Mouse (Mus musculus) cerebellum, adult 18-20 months (tissue): Measurements from ENCODE around the gene Fkbp1b.
"Not testable (repeated sequence)": the region's sequence is repeated elsewhere in the genome, so short reads cannot be mapped to it uniquely, and the experiment has no call there.

ENCODE experiments used
- DNase-seq, 2 experiments: peaks; one replicate each; pipeline ENCODE4 v3.0.0; 2021

Gene Fkbp1b

GRCm38 (mm10) chr12:4842890-4843597 is 1.7 kb upstream of the Fkbp1b start, which contains the start of gene Wdcp:
Wdcp (plus strand) TSS chr12:4843303.
- peak; percentile 89 to 96 for DNase-seq

- DNase-seq, result peak in 1 of 2 experiments; percentile 22
Observed at GRCm38 (mm10) chr12:4842456-4842855, 1.1 kb upstream of the Fkbp1b start.

- peak; percentile 27 to 39 for DNase-seq
Observed at GRCm38 (mm10) chr12:4840741-4841140, 650 bp downstream of the Fkbp1b start.

- no peak for DNase-seq
Observed at GRCm38 (mm10) chr12:4840010-4840409, 1.4 kb downstream of the Fkbp1b start.

GRCm38 (mm10) chr12:4836959-4837358 is 4.4 kb downstream of the Fkbp1b start:
- no peak for DNase-seq

- DNase-seq, result no peak
Observed at GRCm38 (mm10) chr12:4827256-4827655, 14.1 kb downstream of the Fkbp1b start.

GRCm38 (mm10) chr12:4817361-4818101 is 23.9 kb downstream of the Fkbp1b start, which contains the start of gene Sf3b6:
Sf3b6 (plus strand) TSS chr12:4817544.
- DNase-seq, result peak; percentile 98 to 99

- no peak for DNase-seq
Observed at GRCm38 (mm10) chr12:4816680-4817360, 24.6 kb downstream of the Fkbp1b start.

- DNase-seq, result no peak
Observed at GRCm38 (mm10) chr12:4813636-4814035, 27.8 kb downstream of the Fkbp1b start.

GRCm38 (mm10) chr12:4811705-4812104 is 29.7 kb downstream of the Fkbp1b start:
- DNase-seq, result no peak

GRCm38 (mm10) chr12:4811036-4811435 is 30.4 kb downstream of the Fkbp1b start:
- DNase-seq, result no peak

- not testable (repeated sequence) for DNase-seq
Observed at GRCm38 (mm10) chr12:4797471-4797870, 43.9 kb downstream of the Fkbp1b start.

- no peak for DNase-seq
Observed at GRCm38 (mm10) chr12:4793718-4794117, 47.7 kb downstream of the Fkbp1b start.

GRCm38 (mm10) chr12:4788128-4788527 is 53.3 kb downstream of the Fkbp1b start:
- not testable (repeated sequence) for DNase-seq

- DNase-seq, result no peak
Observed at GRCm38 (mm10) chr12:4784466-4784865, 56.9 kb downstream of the Fkbp1b start.

GRCm38 (mm10) chr12:4783598-4783997 is 57.8 kb downstream of the Fkbp1b start:
- no peak for DNase-seq
